Mouse (Mus musculus) heart, postnatal 0 days (tissue): ENCODE data around the gene Ttc6. TPM values are rescaled to one million over a fixed set of nuclear protein-coding genes. Genes with fewer than 3 reads are reported as not detected.

ENCODE experiments used
- ATAC-seq: fragments of 200-750 bp; cut with Nextera tagmentation; 2 replicates; pipeline ENCODE4 v1.8.0; 2017; ENCODE audit warnings: low read depth, moderate number of reproducible peaks, moderate library complexity; ENCODE audit not compliant: insufficient read depth
- DNase-seq: peaks from one replicate; pipeline ENCODE4 v3.0.0-alpha.2; 2016; ENCODE audit warnings: low spot score
- H3K27ac ChIP-seq: fragments of 300-500 bp; sonication (generic); 2 replicates; pipeline ENCODE4 v1.5.1; 2014; ENCODE audit warnings: low read depth, mild to moderate bottlenecking
- H3K27me3 ChIP-seq: fragments of 300-500 bp; sonication (generic); 2 replicates; pipeline ENCODE4 v1.6.1; 2014; ENCODE audit warnings: low read length, mixed read lengths; ENCODE audit not compliant: control insufficient read depth, insufficient read depth
- H3K36me3 ChIP-seq: fragments of 300-500 bp; sonication (generic); replicated peaks from 2 replicates; pipeline ENCODE4 v1.6.1; 2014; ENCODE audit warnings: low read length, mixed read lengths; ENCODE audit not compliant: control insufficient read depth, insufficient read depth
- H3K4me1 ChIP-seq: fragments of 300-500 bp; sonication (generic); 2 replicates; pipeline ENCODE4 v1.6.1; 2014; ENCODE audit warnings: antibody characterized with exemption; ENCODE audit not compliant: control insufficient read depth, insufficient read depth
- H3K4me2 ChIP-seq: fragments of 300-500 bp; sonication (generic); 2 replicates; pipeline ENCODE4 v1.6.1; 2014; ENCODE audit warnings: low read depth, mild to moderate bottlenecking, low read length, moderate library complexity
- H3K4me3 ChIP-seq: fragments of 300-500 bp; sonication (generic); 2 replicates; pipeline ENCODE4 v1.5.1; 2014; ENCODE audit warnings: low read depth, low read length
- H3K9ac ChIP-seq: fragments of 300-500 bp; sonication (generic); replicated peaks from 2 replicates; pipeline ENCODE4 v1.6.1; 2014; ENCODE audit warnings: low read depth, low read length, mixed read lengths
- H3K9me3 ChIP-seq: fragments of 300-500 bp; sonication (generic); replicated peaks from 2 replicates; pipeline ENCODE4 v1.6.1; 2016; ENCODE audit warnings: low read length; ENCODE audit not compliant: control insufficient read depth
- CTCF ChIP-seq: IDR thresholded peaks from 2 replicates; pipeline ENCODE4 v1.5.1; 2016; ENCODE audit warnings: antibody characterized with exemption, control low read depth, low read depth
- EP300 ChIP-seq: IDR thresholded peaks from 2 replicates; pipeline ENCODE4 v1.6.1; 2016; ENCODE audit warnings: antibody characterized with exemption, low read depth
- WGBS: fragments of 180-500 bp; shearing (Covaris S2); extraction: QIAGEN DNeasy Blood & Tissue Kit; methylation state at CpG from one replicate; pipeline ENCODE4 v1.1.7; 2014; 5-methylcytosine and 5-hydroxymethylcytosine counted together
- polyA plus RNA-seq: library from polyadenylated mRNA; unstranded; fragments of >200 nt; fragmentation: Nextera tagmentation; extraction: Ambion mirVana; gene quantifications from 2 replicates; pipeline ENCODE4 v1.2.1, GENCODE M21; 2015
- total RNA-seq: library from RNA; depleted of rRNA; stranded (reverse); fragments of >200 nt; gene quantifications from 2 replicates; pipeline ENCODE4 v1.2.3, GENCODE M21; 2014; ENCODE audit warnings: low replicate concordance

The Ttc6 gene
- total and polyA plus RNA-seq, 2 experiments from 2014 or later = 0.15 TPM; not detected in 1

GRCm38 (mm10) chr12:57548352-57548980 lies 15.4 kb upstream of the Ttc6 start:
- no peak for DNase-seq
- peaks cover 99% of the 10 kb centered on the region for H3K27me3 ChIP-seq
- TF ChIP-seq CTCF (peak; percentile 20; the same call in 1 of the 2 replicates), EP300 (no peak)
- H3K4me2 ChIP-seq = no peak overlapping the region
- H3K4me1 ChIP-seq = no peaks in the 10 kb centered on the region
- 1% methylated on average over 20 of the region's 20 CpGs for WGBS
- no peaks in the 10 kb centered on the region for H3K36me3 ChIP-seq
- H3K9ac ChIP-seq = no peak overlapping the region
- H3K4me3 ChIP-seq = no peak overlapping the region
- no peaks in the 10 kb centered on the region for H3K9me3 ChIP-seq
- ATAC-seq = no peak
- no peak overlapping the region for H3K27ac ChIP-seq

- no peaks in the 10 kb centered on the region for H3K4me1 ChIP-seq
- no peak for TF ChIP-seq EP300
- no peak for TF ChIP-seq CTCF
- no peak overlapping the region for H3K4me2 ChIP-seq
- no peak for DNase-seq
- no peaks in the 10 kb centered on the region for H3K9me3 ChIP-seq
- no peak overlapping the region for H3K4me3 ChIP-seq
- no peak overlapping the region for H3K9ac ChIP-seq
- WGBS = 4% methylated on average over 25 of the region's 25 CpGs
- H3K27me3 ChIP-seq = peaks cover 99% of the 10 kb centered on the region
- no peak overlapping the region for H3K27ac ChIP-seq
- ATAC-seq = no peak
- H3K36me3 ChIP-seq = no peaks in the 10 kb centered on the region
These were observed 14.8 kb upstream of the Ttc6 start for GRCm38 (mm10) chr12:57548981-57549666.

GRCm38 (mm10) chr12:57549667-57550160 lies 14.2 kb upstream of the Ttc6 start:
- TF ChIP-seq CTCF (no peak), EP300 (no peak)
- 1% methylated on average over 15 of the region's 15 CpGs for WGBS
- Histone ChIP-seq H3K9ac (no peak overlapping the region), H3K4me1 (no peaks in the 10 kb centered on the region), H3K36me3 (no peaks in the 10 kb centered on the region), H3K27ac (no peak overlapping the region), H3K4me3 (no peak overlapping the region), H3K9me3 (no peaks in the 10 kb centered on the region), H3K27me3 (peaks cover 99% of the 10 kb centered on the region), H3K4me2 (no peak overlapping the region)
- no peak for ATAC-seq
- no peak for DNase-seq

GRCm38 (mm10) chr12:57550181-57550808 lies 13.6 kb upstream of the Ttc6 start:
- H3K36me3 ChIP-seq = no peaks in the 10 kb centered on the region

GRCm38 (mm10) chr12:57550881-57551280 lies 13.0 kb upstream of the Ttc6 start:
- Histone ChIP-seq H3K9ac (no peak overlapping the region), H3K9me3 (no peaks in the 10 kb centered on the region), H3K4me1 (no peaks in the 10 kb centered on the region), H3K27me3 (peaks cover 100% of the 10 kb centered on the region), H3K36me3 (no peaks in the 10 kb centered on the region), H3K4me3 (no peak overlapping the region), H3K27ac (no peak overlapping the region), H3K4me2 (no peak overlapping the region)
- WGBS = 11% methylated on average over 8 of the region's 8 CpGs
- no peak for ATAC-seq
- TF ChIP-seq CTCF = no peak
- TF ChIP-seq EP300 = no peak
- DNase-seq = no peak

More at GRCm38 (mm10) chr12:57550181-57550808, 13.6 kb upstream of the Ttc6 start:
- ATAC-seq (no peak), DNase-seq (no peak)
- 2% methylated on average over 31 of the region's 31 CpGs for WGBS
- TF ChIP-seq EP300 = no peak
- no peak for TF ChIP-seq CTCF
- Histone ChIP-seq H3K4me3 (no peak overlapping the region), H3K9me3 (no peaks in the 10 kb centered on the region), H3K4me1 (no peaks in the 10 kb centered on the region), H3K27ac (no peak overlapping the region), H3K4me2 (no peak overlapping the region), H3K27me3 (peaks cover 99% of the 10 kb centered on the region), H3K9ac (no peak overlapping the region)
